Comparison of ENCODE assay signal across 8 mouse cellular contexts in genomic region chr14:114567673-114568309, GRCm38 (mm10).
DNase-seq lines count a peak whose midpoint lies in the region; ATAC-seq lines count a peak whose summit lies in the region.

No protein-coding gene starts in this region.

- no peaks in the 10 kb centered on the region for H3K4me1 ChIP-seq in lung, embryonic 15.5 days
- no peaks in the 10 kb centered on the region for H3K4me1 ChIP-seq in heart, embryonic 12.5 days (replicated peaks)

- 0 out of 2 replicates have a peak overlapping the region, but pooled peaks have one; percentile 12 for H3K4me3 ChIP-seq in lung, embryonic 15.5 days
- H3K4me3 ChIP-seq in heart, embryonic 12.5 days: peak overlapping the region; percentile 21; the same call in 1 of the 2 replicates

- H3K27me3 ChIP-seq in lung, embryonic 15.5 days: no peaks in the 10 kb centered on the region
- H3K27me3 ChIP-seq in heart, embryonic 12.5 days (replicated peaks): no peaks in the 10 kb centered on the region

- peak overlapping the region; percentile 36 for H3K4me2 ChIP-seq in lung, embryonic 15.5 days
- H3K4me2 ChIP-seq in heart, embryonic 12.5 days: peak overlapping the region; percentile 52

- ATAC-seq in lung, embryonic 15.5 days (ENCODE audit: borderline replicate concordance, extremely low read depth, low FRiP score, low TSS enrichment): peak; percentile 39; the same call in 1 of the 2 replicates
- ATAC-seq in heart, embryonic 12.5 days (ENCODE audit: insufficient number of reproducible peaks, low FRiP score): no peak
- no peak for ATAC-seq in monocyte, adult 5-6 weeks (replicated peaks; ENCODE audit: insufficient number of reproducible peaks, low FRiP score, low TSS enrichment, poor library complexity, severe bottlenecking)

- H3K36me3 ChIP-seq in lung, embryonic 15.5 days: no peaks in the 10 kb centered on the region
- H3K36me3 ChIP-seq in heart, embryonic 12.5 days: no peaks in the 10 kb centered on the region

- H3K9me3 ChIP-seq in lung, embryonic 15.5 days: no peaks in the 10 kb centered on the region
- H3K9me3 ChIP-seq in heart, embryonic 12.5 days (replicated peaks): no peaks in the 10 kb centered on the region

- H3K9ac ChIP-seq in lung, embryonic 15.5 days: no peak overlapping the region
- no peak overlapping the region for H3K9ac ChIP-seq in heart, embryonic 12.5 days

- no peak for DNase-seq in lung, adult 18-20 months
- peak; percentile 66 to 79 for DNase-seq in cerebellum, postnatal 4 days (ENCODE audit: low spot score in 2 of 2)
- DNase-seq in kidney, postnatal 14 days: peak; percentile 28
- peak; percentile 45 for DNase-seq in liver
- peak; percentile 6 for DNase-seq in retina, adult 2 months (ENCODE audit: low read depth, low spot score)

- WGBS in lung, embryonic 15.5 days: 11% methylated on average over 14 of the region's 14 CpGs
- 19% methylated on average over 14 of the region's 14 CpGs for WGBS in heart, embryonic 12.5 days

- H3K27ac ChIP-seq in lung, embryonic 15.5 days: no peak overlapping the region
- H3K27ac ChIP-seq in heart, embryonic 12.5 days (ENCODE audit: poor library complexity, severe bottlenecking): no peak overlapping the region

Comparison
In these comparisons a context has a peak if more than half of its experiments do, and no peak if none do; other contexts are left out.
1. DNase-seq: peak in cerebellum, postnatal 4 days (2 of 2), kidney, postnatal 14 days (single experiment), liver (single experiment) and retina, adult 2 months (single experiment); none in lung, adult 18-20 months (0 of 2).